In the genomic region with DNA sequence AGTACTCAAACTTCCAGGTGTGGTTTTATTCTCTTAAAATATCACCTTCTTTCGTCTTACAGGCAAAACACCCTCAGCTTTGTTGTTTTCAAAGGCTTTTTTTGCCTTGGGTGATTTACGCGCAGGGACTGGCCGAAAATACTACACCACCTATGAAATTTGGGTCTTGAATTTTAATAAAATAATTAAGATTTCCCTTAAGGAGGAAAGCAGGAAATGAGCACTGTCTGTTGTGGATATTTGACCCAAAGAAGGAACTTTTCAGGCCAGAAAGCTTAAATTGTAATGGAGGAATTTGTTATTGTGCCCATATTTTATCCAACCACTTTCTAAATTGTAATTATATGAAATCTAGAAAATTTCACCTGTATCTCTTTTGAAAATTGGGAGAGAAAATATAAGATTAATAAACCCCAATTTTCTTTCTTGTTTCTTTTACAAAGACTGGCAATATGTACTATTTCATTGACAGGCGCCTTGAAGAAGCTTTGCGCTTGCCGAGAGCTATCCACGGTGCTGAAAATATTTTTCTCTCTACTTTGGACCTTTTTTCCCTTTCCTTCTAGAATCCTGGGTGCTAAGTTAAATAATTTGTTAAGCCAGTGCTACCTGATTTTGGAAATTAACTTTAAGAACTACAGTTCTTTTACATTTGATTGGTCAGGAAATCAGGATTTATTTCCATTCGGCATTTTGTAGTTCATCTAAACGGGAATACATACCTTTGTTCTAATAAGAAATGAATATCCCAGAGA, we compare ENCODE assay signal across 15 mouse cellular contexts. TPM values are rescaled to one million over a fixed set of nuclear protein-coding genes. Genes with fewer than 3 reads are reported as not detected.
DNase-seq lines count a peak whose midpoint lies in the region; ATAC-seq lines count a peak whose summit lies in the region.
"Had no signal": no experiment of that assay in that cellular context is flagged by ENCODE, and none has a peak within 500 bp of the region (broad histone marks: within the 10 kb centered on the region; RNA-seq: fewer than 3 reads in every experiment).

No protein-coding gene starts in this region.

- peaks cover 10% of the 10 kb centered on the region for H3K4me1 ChIP-seq in hindbrain, embryonic 11.5 days (replicated peaks; ENCODE audit: control insufficient read depth, insufficient read depth, low read length)
- H3K4me1 ChIP-seq in hindbrain, embryonic 10.5 days (replicated peaks), result peaks cover 25% of the 10 kb centered on the region
- H3K4me1 ChIP-seq in neural tube, embryonic 11.5 days (ENCODE audit: control insufficient read depth, insufficient read depth, low read length), result peaks cover 3% of the 10 kb centered on the region
- peaks cover 16% of the 10 kb centered on the region for H3K4me1 ChIP-seq in hindbrain, embryonic 13.5 days (replicated peaks)
- peaks cover 7% of the 10 kb centered on the region for H3K4me1 ChIP-seq in intestine, embryonic 16.5 days (ENCODE audit: control insufficient read depth, insufficient read depth, low read length)

- H3K27ac ChIP-seq in hindbrain, embryonic 11.5 days (ENCODE audit: low read depth, low read length), result no peak overlapping the region
- no peak overlapping the region for H3K27ac ChIP-seq in hindbrain, embryonic 10.5 days
- H3K27ac ChIP-seq in neural tube, embryonic 11.5 days (ENCODE audit: low read depth, low read length), result no peak overlapping the region
- peak overlapping the region; percentile 81 for H3K27ac ChIP-seq in hindbrain, embryonic 13.5 days
- H3K27ac ChIP-seq in intestine, embryonic 16.5 days (ENCODE audit: low read length), result no peak overlapping the region
- H3K27ac ChIP-seq: limb, embryonic 15.5 days had no signal

- H3K4me2 ChIP-seq in hindbrain, embryonic 11.5 days (replicated peaks; ENCODE audit: low read depth, low read length), result no peak overlapping the region
- H3K4me2 ChIP-seq in neural tube, embryonic 11.5 days (ENCODE audit: low read depth), result no peak overlapping the region
- no peak overlapping the region for H3K4me2 ChIP-seq in hindbrain, embryonic 13.5 days
- no peak overlapping the region for H3K4me2 ChIP-seq in intestine, embryonic 16.5 days (ENCODE audit: low read depth, low read length)
- H3K4me2 ChIP-seq: heart, embryonic 11.5 days; limb, embryonic 15.5 days had no signal

- no peak overlapping the region for H3K4me3 ChIP-seq in hindbrain, embryonic 11.5 days (ENCODE audit: low read depth, low read length)
- H3K4me3 ChIP-seq in hindbrain, embryonic 10.5 days, result no peak overlapping the region
- 0 out of 2 replicates have a peak overlapping the region, but pooled peaks have one; percentile 24 for H3K4me3 ChIP-seq in neural tube, embryonic 11.5 days (ENCODE audit: low read depth, low read length)
- peak overlapping the region; percentile 38 for H3K4me3 ChIP-seq in hindbrain, embryonic 13.5 days
- no peak overlapping the region for H3K4me3 ChIP-seq in intestine, embryonic 16.5 days (ENCODE audit: low read length)
- H3K4me3 ChIP-seq: limb, embryonic 15.5 days had no signal

- no peaks in the 10 kb centered on the region for H3K9me3 ChIP-seq in hindbrain, embryonic 11.5 days (ENCODE audit: control insufficient read depth, low read length)
- no peaks in the 10 kb centered on the region for H3K9me3 ChIP-seq in hindbrain, embryonic 10.5 days
- H3K9me3 ChIP-seq in neural tube, embryonic 11.5 days (ENCODE audit: control insufficient read depth, low read length), result no peaks in the 10 kb centered on the region
- H3K9me3 ChIP-seq in hindbrain, embryonic 13.5 days, result no peaks in the 10 kb centered on the region
- no peaks in the 10 kb centered on the region for H3K9me3 ChIP-seq in intestine, embryonic 16.5 days (ENCODE audit: control insufficient read depth, low read length)
- H3K9me3 ChIP-seq: limb, embryonic 15.5 days had no signal

- H3K27me3 ChIP-seq in hindbrain, embryonic 11.5 days (ENCODE audit: control insufficient read depth, insufficient read depth, low read length), result peaks cover 74% of the 10 kb centered on the region
- peaks cover 100% of the 10 kb centered on the region for H3K27me3 ChIP-seq in hindbrain, embryonic 10.5 days (ENCODE audit: insufficient read depth, poor library complexity, severe bottlenecking)
- peaks cover 87% of the 10 kb centered on the region for H3K27me3 ChIP-seq in neural tube, embryonic 11.5 days (ENCODE audit: control insufficient read depth, insufficient read depth, low read length)
- peaks cover 83% of the 10 kb centered on the region for H3K27me3 ChIP-seq in hindbrain, embryonic 13.5 days
- H3K27me3 ChIP-seq in intestine, embryonic 16.5 days (replicated peaks; ENCODE audit: control insufficient read depth, insufficient read depth, low read length), result peaks cover 70% of the 10 kb centered on the region
- H3K27me3 ChIP-seq: CH12.LX had no signal

- no peaks in the 10 kb centered on the region for H3K36me3 ChIP-seq in hindbrain, embryonic 11.5 days (ENCODE audit: control insufficient read depth, insufficient read depth, low read length)
- no peaks in the 10 kb centered on the region for H3K36me3 ChIP-seq in hindbrain, embryonic 10.5 days
- H3K36me3 ChIP-seq in neural tube, embryonic 11.5 days (ENCODE audit: control insufficient read depth, insufficient read depth, low read length), result no peaks in the 10 kb centered on the region
- no peaks in the 10 kb centered on the region for H3K36me3 ChIP-seq in hindbrain, embryonic 13.5 days
- no peaks in the 10 kb centered on the region for H3K36me3 ChIP-seq in intestine, embryonic 16.5 days (ENCODE audit: control insufficient read depth, insufficient read depth, low read length)
- H3K36me3 ChIP-seq: limb, embryonic 15.5 days had no signal

- no peak for ATAC-seq in hindbrain, embryonic 11.5 days (ENCODE audit: low FRiP score)
- ATAC-seq in neural tube, embryonic 11.5 days (ENCODE audit: insufficient read depth, low FRiP score, low TSS enrichment), result no peak
- no peak for ATAC-seq in hindbrain, embryonic 13.5 days (ENCODE audit: low FRiP score)
- ATAC-seq in granulocyte monocyte progenitor cell, adult 5-6 weeks (replicated peaks; ENCODE audit: poor library complexity, severe bottlenecking), result no peak
- no peak for ATAC-seq in intestine, embryonic 16.5 days
- ATAC-seq: intestine, postnatal 0 days had no signal

- H3K9ac ChIP-seq in hindbrain, embryonic 11.5 days (ENCODE audit: low read depth, low read length), result no peak overlapping the region
- H3K9ac ChIP-seq in neural tube, embryonic 11.5 days (ENCODE audit: low read length), result no peak overlapping the region
- peak overlapping the region; percentile 62; the same call in 1 of the 2 replicates for H3K9ac ChIP-seq in hindbrain, embryonic 13.5 days
- H3K9ac ChIP-seq in intestine, embryonic 16.5 days (ENCODE audit: low read depth, low read length), result no peak overlapping the region
- H3K9ac ChIP-seq: limb, embryonic 15.5 days had no signal

- 11% methylated on average over 10 of the region's 10 CpGs for WGBS in hindbrain, embryonic 11.5 days
- 11% methylated on average over 10 of the region's 10 CpGs for WGBS in hindbrain, embryonic 10.5 days
- 9% methylated on average over 10 of the region's 10 CpGs for WGBS in neural tube, embryonic 11.5 days
- WGBS in hindbrain, embryonic 13.5 days, result 9% methylated on average over 10 of the region's 10 CpGs
- 14% methylated on average over 10 of the region's 10 CpGs for WGBS in intestine, embryonic 16.5 days

- peak; percentile 65 for DNase-seq in hindbrain, embryonic 11.5 days (ENCODE audit: low spot score)
- DNase-seq in hindbrain, embryonic 10.5 days (ENCODE audit: low spot score), result no peak
- DNase-seq in neural tube, embryonic 11.5 days (ENCODE audit: low spot score), result no peak
- no peak for DNase-seq in neural tube, embryonic 10.5 days (ENCODE audit: extremely low spot score, low spot score)
- DNase-seq in layer of hippocampus, postnatal 25 days (ENCODE audit: extremely low spot score in 1 of 2, low spot score in 1 of 2), result no peak
- DNase-seq: right cerebral cortex, adult 18-20 months had no signal

RNA-seq across cellular contexts. Expression of a gene that starts 2.8 kb away (rescaled TPM):
- 10.6 and 14.0 TPM in 2 replicates for polyA plus RNA-seq in hindbrain, embryonic 11.5 days (2014; fragmentation: Nextera tagmentation; extraction: Ambion mirVana)
- polyA plus RNA-seq in hindbrain, embryonic 10.5 days (2016; fragmentation: Nextera tagmentation; extraction: Ambion mirVana), result 2.2 and 4.0 TPM in 2 replicates
- 7.8 and 8.1 TPM in 2 replicates for polyA plus RNA-seq in neural tube, embryonic 11.5 days (2014; fragmentation: Nextera tagmentation; extraction: Ambion mirVana)
- polyA plus RNA-seq in hindbrain, embryonic 13.5 days (2015; fragmentation: Nextera tagmentation; extraction: Ambion mirVana), result 10.0 and 14.1 TPM in 2 replicates
- not detected in 2 replicates for total RNA-seq in granulocyte monocyte progenitor cell, adult 5-6 weeks (2014; fragmentation: Nextera tagmentation)
- total RNA-seq in granulocyte monocyte progenitor cell, adult 5-6 weeks (2017), result not detected in 2 replicates
- not detected in 2 replicates for polyA plus RNA-seq in intestine, embryonic 16.5 days (2015; fragmentation: Nextera tagmentation; extraction: Ambion mirVana)
- not detected for total RNA-seq in layer of hippocampus, postnatal 25 days (2021)
- total RNA-seq: CH12.LX; megakaryocyte-erythroid progenitor cell, adult 5-6 weeks had no signal
- polyA plus RNA-seq: heart, embryonic 11.5 days; intestine, postnatal 0 days; limb, embryonic 15.5 days; stomach, embryonic 14.5 days had no signal

Comparison
In these comparisons a context has a peak if more than half of its experiments do, and no peak if none do; other contexts are left out.
1. H3K4me3 ChIP-seq: peak in neural tube, embryonic 11.5 days (single experiment) and hindbrain, embryonic 13.5 days (single experiment); none in hindbrain, embryonic 11.5 days (single experiment), hindbrain, embryonic 10.5 days (single experiment) and intestine, embryonic 16.5 days (single experiment).